Comparison of ENCODE assay signal across 16 mouse cellular contexts in genomic region chr6:119009526-119009925, GRCm38 (mm10).
DNase-seq lines count a peak whose midpoint lies in the region; ATAC-seq lines count a peak whose summit lies in the region.
"Had no signal": no experiment of that assay in that cellular context is flagged by ENCODE, and none has a peak within 500 bp of the region (broad histone marks: within the 10 kb centered on the region; RNA-seq: fewer than 3 reads in every experiment).

No protein-coding gene starts in this region.

- H3K4me2 ChIP-seq in liver, embryonic 13.5 days = peak overlapping the region; percentile 32
- no peak overlapping the region for H3K4me2 ChIP-seq in limb, embryonic 13.5 days (replicated peaks)
- H3K4me2 ChIP-seq: lung, embryonic 15.5 days; midbrain, embryonic 13.5 days had no signal

- peaks cover 49% of the 10 kb centered on the region for H3K4me1 ChIP-seq in liver, embryonic 13.5 days (replicated peaks)
- H3K4me1 ChIP-seq in limb, embryonic 13.5 days = peaks cover 27% of the 10 kb centered on the region

- 84% methylated on average over 7 of the region's 7 CpGs for WGBS in liver, embryonic 13.5 days (ENCODE audit: insufficient replicate concordance)
- 82% methylated on average over 7 of the region's 7 CpGs for WGBS in limb, embryonic 13.5 days

- no peak for DNase-seq in liver, embryonic 13.5 days
- DNase-seq in liver = no peak
- DNase-seq in cerebellum, adult 9-11 months = peak; percentile 72
- DNase-seq in kidney, postnatal 4 days = no peak
- DNase-seq in adrenal gland, adult 2 months = no peak
- DNase-seq in layer of hippocampus, postnatal 14 days (ENCODE audit: low spot score in 2 of 2) = no peak
- DNase-seq: adrenal gland, postnatal 25 days; gastrocnemius, adult 2 months; heart, adult 18-20 months; kidney, adult 8-10 months; layer of hippocampus, postnatal 36 days; retina, postnatal 1 day; thymus, postnatal 4 days had no signal

- H3K27me3 ChIP-seq in liver, embryonic 13.5 days = 0 out of 2 replicates have a peak, but pooled peaks cover 2% of the 10 kb centered on the region
- no peaks in the 10 kb centered on the region for H3K27me3 ChIP-seq in limb, embryonic 13.5 days
- H3K27me3 ChIP-seq: lung, embryonic 15.5 days; midbrain, embryonic 13.5 days had no signal

- ATAC-seq in liver, embryonic 13.5 days (ENCODE audit: low read depth) = no peak
- no peak for ATAC-seq in limb, embryonic 13.5 days (ENCODE audit: low FRiP score, low read depth)
- ATAC-seq: midbrain, embryonic 13.5 days had no signal

- H3K4me3 ChIP-seq in liver, embryonic 13.5 days (replicated peaks) = peak overlapping the region; percentile 12; the same call in 1 of the 2 replicates
- H3K4me3 ChIP-seq in limb, embryonic 13.5 days = no peak overlapping the region
- H3K4me3 ChIP-seq: gastrocnemius, adult 2 months; lung, embryonic 15.5 days; midbrain, embryonic 13.5 days had no signal

- H3K27ac ChIP-seq in liver, embryonic 13.5 days = peak overlapping the region; percentile 11; the same call in 1 of the 2 replicates
- H3K27ac ChIP-seq in limb, embryonic 13.5 days = peak overlapping the region; percentile 52
- H3K27ac ChIP-seq: gastrocnemius, adult 2 months; midbrain, embryonic 13.5 days had no signal

- H3K36me3 ChIP-seq in liver, embryonic 13.5 days = 0 out of 2 replicates have a peak, but pooled peaks cover 6% of the 10 kb centered on the region
- no peaks in the 10 kb centered on the region for H3K36me3 ChIP-seq in limb, embryonic 13.5 days
- H3K36me3 ChIP-seq: lung, embryonic 15.5 days; midbrain, embryonic 13.5 days had no signal

- no peaks in the 10 kb centered on the region for H3K9me3 ChIP-seq in liver, embryonic 13.5 days (replicated peaks)
- no peaks in the 10 kb centered on the region for H3K9me3 ChIP-seq in limb, embryonic 13.5 days
- H3K9me3 ChIP-seq: lung, embryonic 15.5 days; midbrain, embryonic 13.5 days had no signal

- H3K9ac ChIP-seq in liver, embryonic 13.5 days = peak overlapping the region; percentile 30; the same call in 1 of the 2 replicates
- H3K9ac ChIP-seq in limb, embryonic 13.5 days = no peak overlapping the region
- H3K9ac ChIP-seq: lung, embryonic 15.5 days; midbrain, embryonic 13.5 days had no signal
